Mouse (Mus musculus) neutrophil, adult 5-6 weeks (primary cell): Measurements from ENCODE around the gene Pkp3. TPM values are rescaled to one million over a fixed set of nuclear protein-coding genes. Genes with fewer than 3 reads are reported as not detected.
"Not testable (repeated sequence)": the region's sequence is repeated elsewhere in the genome, so short reads cannot be mapped to it uniquely, and the experiment has no call there.

Source experiments
- ATAC-seq: fragments of 151-379, 151-347 bp; 2 replicates; pipeline ENCODE4 v1.8.0; 2017; ENCODE audit warnings: mild to moderate bottlenecking, moderate TSS enrichment; ENCODE audit not compliant: insufficient number of reproducible peaks, poor library complexity, low FRiP score, severe bottlenecking; ENCODE audit errors: extremely low read depth
- total RNA-seq: library from RNA; stranded (forward); fragments of 200-1000 nt; gene quantifications from 2 replicates; pipeline ENCODE4 v1.2.3, GENCODE M21; 2017

The Pkp3 gene
- total RNA-seq, result 10.5 and 11.0 TPM in 2 replicates

DNA sequence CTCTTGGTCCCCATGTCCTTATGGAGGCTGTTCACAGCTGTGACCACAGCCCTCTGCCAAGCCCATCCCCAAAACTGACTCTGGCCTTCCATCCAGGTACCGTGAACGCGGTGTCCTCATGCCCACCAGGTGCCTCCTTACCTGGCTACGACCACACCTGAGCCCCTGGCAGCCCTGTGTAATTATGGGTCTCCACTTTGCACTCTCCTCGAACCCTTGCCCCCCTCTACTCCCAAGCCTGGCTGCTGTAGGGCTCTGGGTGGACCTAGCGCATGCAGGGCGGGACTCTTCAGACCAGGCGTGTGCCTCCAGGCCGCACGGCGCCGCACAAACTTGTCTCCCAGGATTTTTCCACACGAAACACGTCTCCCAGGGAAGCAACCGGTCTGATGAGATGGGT, at the start of gene Pkp3:
Pkp3 (plus strand) TSS at position 378 of the 400 bp plus-strand sequence.
- ATAC-seq, result no peak

DNA sequence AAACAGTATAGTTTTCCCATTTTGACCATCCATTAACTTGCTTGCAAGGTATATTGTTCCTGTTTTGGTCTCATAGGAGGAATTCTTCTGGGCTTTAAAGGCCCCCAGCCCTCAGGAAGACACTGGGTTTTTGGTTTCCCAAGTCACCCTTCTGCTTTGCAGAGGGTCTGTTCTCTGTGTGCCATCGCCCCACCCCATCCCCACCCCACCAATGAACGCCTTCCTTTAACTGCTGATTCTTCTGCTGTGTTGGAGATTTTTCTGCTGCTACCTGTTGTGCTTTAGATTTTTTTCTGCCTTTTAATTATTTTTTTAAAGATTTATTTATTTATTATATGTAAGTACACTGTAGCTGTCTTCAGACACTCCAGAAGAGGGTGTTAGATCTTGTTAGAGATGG, 49.2 kb upstream of the Pkp3 start, which contains the start of gene Gm17387:
Gm17387 (plus strand) TSS at position 301 of the 400 bp plus-strand sequence.
- no peak for ATAC-seq

DNA sequence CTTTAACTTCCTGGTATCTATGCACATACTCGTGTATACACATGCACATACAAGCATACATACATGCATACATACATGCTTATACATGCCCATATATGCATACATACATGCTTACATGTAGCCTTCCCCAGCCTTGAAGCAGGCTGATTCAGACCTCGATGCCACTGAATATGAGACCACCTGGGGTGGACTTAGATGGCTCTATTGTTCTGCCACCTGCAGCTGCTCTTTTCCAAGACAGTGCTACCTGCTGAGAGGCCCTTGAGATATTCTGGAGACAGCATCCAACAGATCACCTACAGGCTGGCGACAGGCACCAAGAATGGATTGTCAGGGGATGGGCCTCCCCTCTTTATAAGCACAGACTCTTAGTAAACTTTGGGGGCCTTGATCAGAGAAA, 47.6 kb upstream of the Pkp3 start:
- no peak for ATAC-seq

GRCm38 (mm10) chr7:141032458-141033167, 45.4 kb upstream of the Pkp3 start:
- no peak for ATAC-seq

- not testable (repeated sequence) for ATAC-seq
Measured at GRCm38 (mm10) chr7:141036624-141037023, 41.4 kb upstream of the Pkp3 start.

- peak; percentile 23; the same call in 1 of the 2 replicates for ATAC-seq
Measured at GRCm38 (mm10) chr7:141038090-141039032, 39.7 kb upstream of the Pkp3 start.

DNA sequence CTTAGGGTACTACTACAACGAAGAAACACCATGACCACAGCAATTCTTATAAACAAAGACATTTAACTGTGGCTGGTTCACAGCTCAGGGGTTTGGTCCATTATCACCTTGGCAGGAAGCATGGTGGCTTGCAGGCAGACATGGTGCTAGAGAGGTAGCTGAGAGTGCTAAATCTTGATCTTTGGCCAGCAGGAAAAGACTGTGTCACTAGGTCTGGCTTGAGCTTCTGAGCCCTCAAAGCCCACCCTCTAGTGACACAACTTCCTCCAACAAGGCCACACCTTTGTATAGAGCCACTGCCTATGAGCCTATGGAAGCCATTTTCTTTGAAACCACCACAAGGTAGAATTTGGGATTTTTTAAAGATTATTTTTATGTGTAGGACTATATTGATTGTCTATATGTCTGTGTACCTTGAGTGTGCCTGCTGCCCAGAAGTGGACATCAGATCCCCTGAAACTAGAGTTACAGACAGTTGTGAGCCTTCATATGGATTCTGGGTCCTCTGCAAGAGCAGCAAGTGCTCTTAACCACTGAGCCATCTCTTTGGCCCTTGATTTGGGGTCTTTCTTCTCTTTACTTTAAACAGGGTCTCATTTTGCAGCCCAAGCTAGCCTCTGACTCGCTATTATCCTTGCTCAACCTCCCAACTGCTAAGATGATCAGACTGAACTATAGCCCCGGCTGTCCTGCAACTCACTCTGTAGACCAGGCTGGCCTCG, 38.5 kb upstream of the Pkp3 start:
- ATAC-seq, result no peak

- no peak for ATAC-seq
Measured at GRCm38 (mm10) chr7:141040867-141041606, 37.0 kb upstream of the Pkp3 start.

DNA sequence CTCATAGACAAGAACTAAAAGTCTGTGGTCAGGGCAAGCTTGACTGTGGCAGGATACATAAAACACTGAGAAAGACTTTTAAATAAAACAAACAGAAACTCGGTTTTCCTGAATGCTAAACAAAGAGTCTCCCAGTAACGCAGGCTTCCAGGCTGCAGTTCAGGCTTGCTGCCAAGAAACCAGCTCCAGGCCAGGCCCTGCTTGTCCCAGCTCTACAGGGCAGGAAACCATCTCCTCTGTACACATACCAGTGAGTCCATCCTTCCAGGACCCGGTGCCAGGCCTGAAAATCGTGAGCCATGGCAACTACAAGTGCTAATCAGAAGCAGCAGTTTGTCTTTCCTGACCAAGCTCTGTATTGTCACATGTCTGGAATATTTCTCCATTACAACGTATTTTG, 36.4 kb upstream of the Pkp3 start:
- ATAC-seq, result no peak

DNA sequence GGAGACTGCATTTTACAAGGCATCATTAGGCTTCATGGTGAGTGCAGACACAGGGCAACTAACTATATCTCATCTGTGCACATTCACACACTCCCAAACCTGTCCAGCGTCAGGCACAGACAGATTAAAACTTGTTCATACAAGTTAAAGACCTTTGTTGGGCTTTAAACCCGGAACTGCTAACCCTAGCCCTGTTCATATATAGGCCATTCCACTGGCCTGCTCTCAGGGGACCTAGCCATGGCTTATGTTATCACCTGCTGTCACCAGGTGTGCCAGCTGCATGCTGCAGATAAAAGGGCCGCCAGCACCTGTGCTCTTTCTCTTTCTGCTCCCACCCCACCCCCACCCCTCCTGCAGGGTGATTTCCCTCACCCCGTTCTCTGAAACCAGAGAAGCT, 35.5 kb upstream of the Pkp3 start:
- ATAC-seq, result no peak

GRCm38 (mm10) chr7:141046931-141047580, 31.0 kb upstream of the Pkp3 start:
- ATAC-seq, result no peak

- ATAC-seq, result no peak
Measured at GRCm38 (mm10) chr7:141047581-141048225, 30.3 kb upstream of the Pkp3 start.

DNA sequence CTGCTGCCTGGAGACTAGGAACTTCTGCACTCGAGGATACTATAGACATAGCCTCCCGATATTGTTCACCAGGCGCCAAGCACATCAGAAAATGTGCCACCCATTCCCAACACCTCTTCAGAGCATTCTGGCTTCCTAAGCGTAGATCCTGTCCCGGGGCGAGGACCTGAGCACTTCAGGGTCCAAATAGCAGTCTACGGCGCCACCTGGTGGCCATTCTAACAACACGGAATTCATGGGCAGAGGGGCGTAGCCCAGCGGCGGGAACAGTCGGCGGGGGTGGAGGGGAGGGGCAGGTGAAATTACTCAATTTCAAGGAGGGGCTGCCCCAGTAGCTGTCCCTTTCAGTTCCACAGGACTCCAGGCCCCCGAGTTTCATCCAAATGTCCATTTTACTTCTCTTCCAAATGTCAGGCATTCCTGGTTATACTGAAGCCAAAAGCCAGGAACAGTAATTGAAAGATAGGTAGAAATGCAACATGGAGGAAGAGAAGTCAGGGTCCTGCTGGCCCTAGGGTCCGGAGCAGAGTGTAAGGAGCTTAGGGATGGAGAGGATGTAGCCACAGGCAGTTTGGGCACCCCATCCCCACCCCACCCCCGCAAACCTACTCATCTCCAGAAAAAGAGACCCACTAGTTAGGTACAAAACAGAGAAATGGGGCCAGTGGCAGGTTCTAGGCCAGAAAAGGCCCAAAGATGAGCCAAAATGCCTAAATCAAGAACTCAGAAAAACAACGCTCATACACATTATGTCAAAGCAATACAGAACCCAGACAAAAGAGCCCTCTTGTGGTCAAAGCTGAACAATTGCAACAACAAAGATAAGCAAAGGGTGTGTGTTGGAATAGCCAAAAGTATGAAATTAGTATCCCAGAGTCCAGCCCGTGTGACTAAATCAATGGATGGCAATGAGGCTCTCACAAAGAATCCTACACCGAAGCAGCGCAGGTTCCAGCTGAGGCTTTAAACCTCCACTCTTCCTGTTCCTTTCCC, 29.5 kb upstream of the Pkp3 start:
- peak; percentile 88 for ATAC-seq

DNA sequence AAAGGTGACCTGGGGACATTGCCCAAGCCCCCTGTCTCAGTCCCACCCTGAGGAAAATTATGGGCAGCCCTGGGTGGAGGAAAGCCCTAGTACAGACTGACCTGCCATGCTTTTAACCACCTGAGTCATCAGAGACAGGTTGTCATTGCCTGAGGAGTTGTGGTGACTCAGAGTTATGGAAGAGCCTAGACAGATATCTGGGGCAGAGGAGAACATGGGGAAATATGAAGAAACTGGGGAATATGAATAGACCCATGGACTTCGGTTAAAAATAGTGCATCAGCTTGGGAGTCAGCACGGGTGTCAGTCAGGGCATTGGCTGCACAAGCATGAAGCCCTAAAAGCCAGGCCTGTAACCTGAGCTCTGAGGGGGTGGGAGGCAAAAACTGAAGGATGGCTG, 28.7 kb upstream of the Pkp3 start:
- no peak for ATAC-seq

DNA sequence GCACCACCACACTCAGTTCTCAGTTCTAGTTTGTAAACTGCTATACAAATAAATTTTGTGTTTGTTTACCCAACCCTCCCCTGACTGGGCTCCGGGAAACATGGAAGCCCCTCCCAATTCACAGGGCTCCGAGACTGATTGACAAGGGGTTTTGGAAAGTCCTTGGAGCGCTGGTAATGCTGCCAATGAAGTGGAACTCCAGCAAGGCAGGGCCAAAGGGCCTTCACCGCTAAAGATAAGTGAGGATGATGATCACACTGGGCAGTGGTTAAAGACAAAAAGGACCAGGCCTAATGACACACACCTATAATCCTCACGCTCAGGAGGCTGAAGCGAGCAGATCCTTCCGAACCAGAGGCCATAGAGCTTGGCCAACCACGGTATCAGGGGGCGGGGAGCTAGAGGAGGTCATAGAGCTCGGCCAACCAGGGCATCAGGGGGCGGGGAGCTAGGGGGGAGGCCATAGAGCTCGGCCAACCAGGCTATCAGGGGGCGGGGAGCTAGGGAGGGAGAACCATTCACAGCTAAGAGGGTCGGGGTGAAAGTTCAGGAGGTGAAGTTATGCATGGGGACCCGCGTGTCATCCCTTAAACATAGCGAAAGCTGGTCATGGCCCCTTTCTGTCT, 26.8 kb upstream of the Pkp3 start:
- no peak for ATAC-seq

DNA sequence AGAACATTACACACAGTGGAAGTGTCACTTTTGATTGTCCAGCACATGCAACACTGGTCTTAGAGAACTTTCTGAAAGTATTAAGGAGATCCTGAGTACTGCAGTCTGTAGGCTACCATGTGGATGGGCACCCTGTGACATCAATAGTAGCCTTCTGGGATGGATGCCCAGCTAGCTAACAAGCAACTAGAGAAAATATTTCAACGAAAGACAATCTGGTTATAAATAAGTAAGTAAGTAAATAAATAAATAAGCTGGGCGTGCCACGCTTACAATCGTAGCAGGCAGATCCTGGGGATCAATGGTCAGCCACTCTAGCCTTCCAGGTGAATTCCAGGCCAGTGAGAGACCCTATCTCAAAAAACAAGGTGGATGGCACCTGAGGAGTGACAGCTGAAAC, 26.0 kb upstream of the Pkp3 start:
- no peak for ATAC-seq
